ENCODE assay signal across 15 mouse cellular contexts in genomic region chr6:117910120-117910661, GRCm38 (mm10). TPM values are rescaled to one million over a fixed set of nuclear protein-coding genes. Genes with fewer than 3 reads are reported as not detected.
DNase-seq lines count a peak whose midpoint lies in the region; ATAC-seq and TF ChIP-seq lines count a peak whose summit lies in the region.
"Had no signal": no experiment of that assay in that cellular context is flagged by ENCODE, and none has a peak within 500 bp of the region (broad histone marks: within the 10 kb centered on the region; RNA-seq: fewer than 3 reads in every experiment).

No protein-coding gene starts in this region.

- H3ac ChIP-seq in myocyte (ENCODE audit: control insufficient read depth, insufficient read length), result no peak overlapping the region

- H3K79me2 ChIP-seq in myocyte (ENCODE audit: control insufficient read depth, insufficient read depth), result peaks cover 89% of the 10 kb centered on the region

- no peak for TF ChIP-seq POLR2A in embryonic fibroblast, embryonic 13.5 days (IDR thresholded peaks at IDR 0.05; ENCODE audit: low read depth, low read length)
- no peak for TF ChIP-seq POLR2A in myocyte (IDR thresholded peaks at IDR 0.05; ENCODE audit: insufficient read length, low read depth)

- WGBS in heart, embryonic 13.5 days, result 78% methylated on average over 6 of the region's 6 CpGs
- WGBS in midbrain, embryonic 10.5 days, result 84% methylated on average over 6 of the region's 6 CpGs
- 83% methylated on average over 6 of the region's 6 CpGs for WGBS in midbrain, embryonic 16.5 days

- no peak for DNase-seq in heart, adult 8-10 months (ENCODE audit: low spot score)
- DNase-seq in midbrain, embryonic 10.5 days (ENCODE audit: low spot score), result no peak
- DNase-seq in right cerebral cortex, postnatal 4 days, result no peak
- no peak for DNase-seq in left cerebral cortex, adult 11 months (ENCODE audit: low spot score)
- DNase-seq: cerebellum, postnatal 25 days; thymus, postnatal 4 days had no signal

- no peaks in the 10 kb centered on the region for H3K36me3 ChIP-seq in heart, embryonic 13.5 days
- H3K36me3 ChIP-seq in midbrain, embryonic 10.5 days, result no peaks in the 10 kb centered on the region
- H3K36me3 ChIP-seq in midbrain, embryonic 16.5 days (ENCODE audit: control insufficient read depth, insufficient read depth, low read length), result no peaks in the 10 kb centered on the region
- H3K36me3 ChIP-seq in myocyte (ENCODE audit: control insufficient read depth, insufficient read depth), result no peaks in the 10 kb centered on the region

- H3K27me3 ChIP-seq in heart, embryonic 13.5 days (replicated peaks), result no peaks in the 10 kb centered on the region
- H3K27me3 ChIP-seq in midbrain, embryonic 10.5 days (ENCODE audit: low read depth, poor library complexity, severe bottlenecking), result no peaks in the 10 kb centered on the region
- no peaks in the 10 kb centered on the region for H3K27me3 ChIP-seq in midbrain, embryonic 16.5 days (ENCODE audit: control insufficient read depth, insufficient read depth, low read depth, low read length)
- H3K27me3 ChIP-seq in myocyte (ENCODE audit: control insufficient read depth, insufficient read depth, insufficient read length), result no peaks in the 10 kb centered on the region

- peak overlapping the region; percentile 94 for H3K9ac ChIP-seq in heart, embryonic 13.5 days
- H3K9ac ChIP-seq in midbrain, embryonic 16.5 days (ENCODE audit: low read depth, low read length), result no peak overlapping the region

- H3K4me2 ChIP-seq in heart, embryonic 13.5 days, result peak overlapping the region; percentile 90
- no peak overlapping the region for H3K4me2 ChIP-seq in midbrain, embryonic 16.5 days (ENCODE audit: low read length)
- H3K4me2 ChIP-seq in myocyte (ENCODE audit: low read depth), result peak overlapping the region; percentile 97

- H3K9me3 ChIP-seq in heart, embryonic 13.5 days, result no peaks in the 10 kb centered on the region
- no peaks in the 10 kb centered on the region for H3K9me3 ChIP-seq in midbrain, embryonic 10.5 days (replicated peaks)
- no peaks in the 10 kb centered on the region for H3K9me3 ChIP-seq in midbrain, embryonic 16.5 days (replicated peaks; ENCODE audit: control insufficient read depth, low read length, poor library complexity, severe bottlenecking)

- ATAC-seq in heart, embryonic 13.5 days (ENCODE audit: extremely low read depth, insufficient number of reproducible peaks, low FRiP score, low TSS enrichment), result no peak
- no peak for ATAC-seq in midbrain, embryonic 16.5 days
- ATAC-seq: CD4-positive, CD25-positive, alpha-beta regulatory T cell, adult 4 months; forebrain, embryonic 14.5 days; hindbrain, embryonic 16.5 days had no signal

- peak overlapping the region; percentile 80 for H3K4me3 ChIP-seq in heart, embryonic 13.5 days
- H3K4me3 ChIP-seq in midbrain, embryonic 10.5 days, result peak overlapping the region; percentile 86
- H3K4me3 ChIP-seq in midbrain, embryonic 16.5 days (ENCODE audit: low read depth, low read length), result no peak overlapping the region
- H3K4me3 ChIP-seq in embryonic fibroblast, embryonic 13.5 days (ENCODE audit: insufficient read depth, low read length), result peak overlapping the region; percentile 84
- H3K4me3 ChIP-seq in myocyte, result peak overlapping the region; percentile 96

- H3K27ac ChIP-seq in heart, embryonic 13.5 days (replicated peaks), result no peak overlapping the region
- no peak overlapping the region for H3K27ac ChIP-seq in midbrain, embryonic 10.5 days (replicated peaks)
- no peak overlapping the region for H3K27ac ChIP-seq in midbrain, embryonic 16.5 days (ENCODE audit: low read length)
- H3K27ac ChIP-seq in embryonic fibroblast, embryonic 13.5 days (ENCODE audit: insufficient read depth, low read length), result no peak overlapping the region

- TF ChIP-seq CTCF in embryonic fibroblast, embryonic 13.5 days (IDR thresholded peaks at IDR 0.05; ENCODE audit: borderline replicate concordance, insufficient read depth, low read length), result no peak

- H3K4me1 ChIP-seq in heart, embryonic 13.5 days, result peaks cover 53% of the 10 kb centered on the region
- H3K4me1 ChIP-seq in midbrain, embryonic 10.5 days, result peaks cover 39% of the 10 kb centered on the region
- peaks cover 24% of the 10 kb centered on the region for H3K4me1 ChIP-seq in midbrain, embryonic 16.5 days (ENCODE audit: control insufficient read depth, insufficient read depth, low read length)
- H3K4me1 ChIP-seq in embryonic fibroblast, embryonic 13.5 days (ENCODE audit: control insufficient read depth, insufficient read depth, low read length), result peaks cover 9% of the 10 kb centered on the region

TF ChIP-seq in myocyte, 11 proteins besides CTCF, POLR2A, EP300 and RAD21:
- TF ChIP-seq E2F4 (IDR thresholded peaks at IDR 0.05; ENCODE audit: insufficient read depth), result no peak
- TF ChIP-seq SRF (IDR thresholded peaks at IDR 0.05; ENCODE audit: control insufficient read depth, insufficient read length, low read depth), result no peak
- TF ChIP-seq MYOD1 (IDR thresholded peaks at IDR 0.05; ENCODE audit: control insufficient read depth in 1 of 3, insufficient read length in 2 of 3, low read depth in 2 of 3), result no peak
- no peak for TF ChIP-seq CEBPB (IDR thresholded peaks at IDR 0.05; ENCODE audit: insufficient read depth, poor library complexity, severe bottlenecking)
- no peak for TF ChIP-seq TCF3 (IDR thresholded peaks at IDR 0.05; ENCODE audit: insufficient read length, low read depth)
- TF ChIP-seq MYOG (IDR thresholded peaks at IDR 0.05; ENCODE audit: control insufficient read depth in 1 of 3, insufficient read depth in 1 of 3, insufficient read length in 2 of 3, low read depth in 2 of 3), result no peak
- no peak for TF ChIP-seq POLR2AphosphoS2 (IDR thresholded peaks at IDR 0.05; ENCODE audit: insufficient read length, low read depth)
- no peak for TF ChIP-seq USF1 (IDR thresholded peaks at IDR 0.05; ENCODE audit: low read depth)
- no peak for TF ChIP-seq REST (IDR thresholded peaks at IDR 0.05; ENCODE audit: insufficient read depth, insufficient read length)
- TF ChIP-seq TCF12 (IDR thresholded peaks at IDR 0.05; ENCODE audit: insufficient read depth, poor library complexity, severe bottlenecking), result no peak
- no peak for TF ChIP-seq MAX (IDR thresholded peaks at IDR 0.05; ENCODE audit: low read depth)

RNA-seq across cellular contexts. Expression of gene Hnrnpf, which starts 10.1 kb away (rescaled TPM):
- 440 and 506 TPM in 2 replicates for polyA plus RNA-seq in heart, embryonic 13.5 days (2015; fragmentation: Nextera tagmentation; extraction: Ambion mirVana)
- 100 to 1,000 TPM; 170 to 189 (median 180) TPM for total RNA-seq in heart, adult 8-10 months (2022)
- polyA plus RNA-seq in midbrain, embryonic 10.5 days (2016; fragmentation: Nextera tagmentation; extraction: Ambion mirVana), result 762 and 839 TPM in 2 replicates
- 226 and 237 TPM in 2 replicates for polyA plus RNA-seq in midbrain, embryonic 16.5 days (2015; fragmentation: Nextera tagmentation; extraction: Ambion mirVana)
- polyA plus RNA-seq in embryonic fibroblast, embryonic 13.5 days (2011; ENCODE audit: insufficient read length, low read depth, missing spikeins), result 479 and 482 TPM in 2 replicates
- polyA plus RNA-seq in myocyte (2012; fragmentation: generic; extraction: Trizol), result 186 TPM

RNA-seq across cellular contexts. Expression of gene Fxyd4, which starts 27.3 kb away (rescaled TPM):
- polyA plus RNA-seq in heart, embryonic 13.5 days (2015; fragmentation: Nextera tagmentation; extraction: Ambion mirVana), result 1.9 and 2.5 TPM in 2 replicates
- not detected for total RNA-seq in heart, adult 8-10 months (2022)
- 2.8 and 3.0 TPM in 2 replicates for polyA plus RNA-seq in midbrain, embryonic 10.5 days (2016; fragmentation: Nextera tagmentation; extraction: Ambion mirVana)
- polyA plus RNA-seq in midbrain, embryonic 16.5 days (2015; fragmentation: Nextera tagmentation; extraction: Ambion mirVana), result 1.8 and 3.5 TPM in 2 replicates
- not detected in 2 replicates for polyA plus RNA-seq in embryonic fibroblast, embryonic 13.5 days (2011; ENCODE audit: insufficient read length, low read depth, missing spikeins)
- polyA plus RNA-seq in myocyte (2012; fragmentation: generic; extraction: Trizol), result 0.64 TPM
- total RNA-seq: gastrocnemius, postnatal 4 days; left cerebral cortex, postnatal 10 days had no signal

RNA-seq across cellular contexts. Expression of gene Zfp239, which starts 48.3 kb away (rescaled TPM):
- polyA plus RNA-seq in heart, embryonic 13.5 days (2015; fragmentation: Nextera tagmentation; extraction: Ambion mirVana), result 2.0 and 2.1 TPM in 2 replicates
- total RNA-seq in heart, adult 8-10 months (2022), result under 1 TPM in 3 of 4 experiments, not detected in 1; 0.22 to 0.41 (median 0.26) TPM
- polyA plus RNA-seq in midbrain, embryonic 10.5 days (2016; fragmentation: Nextera tagmentation; extraction: Ambion mirVana), result 12.5 and 12.8 TPM in 2 replicates
- 16.8 and 17.9 TPM in 2 replicates for polyA plus RNA-seq in midbrain, embryonic 16.5 days (2015; fragmentation: Nextera tagmentation; extraction: Ambion mirVana)
- 4.9 and 5.5 TPM in 2 replicates for polyA plus RNA-seq in embryonic fibroblast, embryonic 13.5 days (2011; ENCODE audit: insufficient read length, low read depth, missing spikeins)
- polyA plus RNA-seq in myocyte (2012; fragmentation: generic; extraction: Trizol), result 2.1 TPM
